Comparison of ENCODE assay signal across 32 mouse cellular contexts in genomic region chr17:28586509-28586908, GRCm38 (mm10). TPM values are rescaled to one million over a fixed set of nuclear protein-coding genes. Genes with fewer than 3 reads are reported as not detected.
"Had no signal": no experiment of that assay in that cellular context is flagged by ENCODE, and none has a peak within 500 bp of the region (broad histone marks: within the 10 kb centered on the region; RNA-seq: fewer than 3 reads in every experiment).

No protein-coding gene starts in this region.

- H3K27ac ChIP-seq: hindbrain, postnatal 0 days; kidney, embryonic 15.5 days; layer of hippocampus, adult 2 months; left cerebral cortex, adult 2 months; limb, embryonic 12.5 days; limb, embryonic 15.5 days; liver, embryonic 14.5 days; macrophage; midbrain, embryonic 13.5 days; neural tube, embryonic 13.5 days; stomach, postnatal 0 days had no signal

- H3K9ac ChIP-seq: kidney, embryonic 15.5 days; limb, embryonic 12.5 days; limb, embryonic 15.5 days; liver, embryonic 14.5 days; liver, postnatal 0 days; midbrain, embryonic 13.5 days; neural tube, embryonic 13.5 days had no signal

- H3K4me1 ChIP-seq: kidney, embryonic 15.5 days; limb, embryonic 12.5 days; limb, embryonic 15.5 days; midbrain, embryonic 13.5 days; neural tube, embryonic 13.5 days had no signal

- H3K4me3 ChIP-seq: kidney, embryonic 15.5 days; layer of hippocampus, adult 2 months; left cerebral cortex, adult 2 months; limb, embryonic 12.5 days; limb, embryonic 15.5 days; midbrain, embryonic 13.5 days; myocyte; neural tube, embryonic 13.5 days had no signal

- H3K27me3 ChIP-seq: kidney, embryonic 15.5 days; limb, embryonic 12.5 days; limb, embryonic 15.5 days; midbrain, embryonic 13.5 days; neural tube, embryonic 13.5 days had no signal

- H3K9me3 ChIP-seq: kidney, embryonic 15.5 days; limb, embryonic 12.5 days; limb, embryonic 15.5 days; midbrain, embryonic 13.5 days; neural tube, embryonic 13.5 days had no signal

- ATAC-seq: hindbrain, postnatal 0 days; inflammation-experienced regulatory T-cells, adult 6 months; intestine, embryonic 16.5 days; liver, postnatal 0 days; midbrain, embryonic 13.5 days; midbrain, embryonic 16.5 days had no signal

- DNase-seq: kidney, adult 18-20 months; kidney, postnatal 25 days; layer of hippocampus, adult 9-11 months; left cerebral cortex, postnatal 4 days; liver, postnatal 0 days; thymus, postnatal 25 days had no signal

- H3K4me2 ChIP-seq: kidney, embryonic 15.5 days; limb, embryonic 12.5 days; limb, embryonic 15.5 days; liver, embryonic 11.5 days; midbrain, embryonic 13.5 days; neural tube, embryonic 13.5 days had no signal

RNA-seq across cellular contexts. Expression of gene Lhfpl5, which starts 11.1 kb away (rescaled TPM):
- total RNA-seq: megakaryocyte, adult 5-6 weeks; monocyte, adult 5-6 weeks; neutrophil, adult 5-6 weeks had no signal
- polyA plus RNA-seq: liver, embryonic 14.5 days; liver, postnatal 0 days; macrophage; spleen, adult 2 months had no signal

RNA-seq across cellular contexts. Expression of gene Clps, which starts 25.9 kb away (rescaled TPM):
- total RNA-seq: hindbrain, postnatal 0 days; layer of hippocampus, adult 2 months; layer of hippocampus, postnatal 25 days; left cerebral cortex, adult 2 months; left cerebral cortex, postnatal 10 days; left cerebral cortex, postnatal 4 days; megakaryocyte, adult 5-6 weeks; monocyte, adult 5-6 weeks; neutrophil, adult 5-6 weeks had no signal
- polyA plus RNA-seq: hindbrain, postnatal 0 days; inflammation-experienced regulatory T-cells, adult 6 months; limb, embryonic 12.5 days; macrophage; midbrain, embryonic 16.5 days; myocyte; neural tube, embryonic 13.5 days had no signal

RNA-seq across cellular contexts. Expression of gene Clpsl2, which starts 37.3 kb away (rescaled TPM):
- total RNA-seq: hindbrain, postnatal 0 days; layer of hippocampus, adult 2 months; layer of hippocampus, postnatal 25 days; left cerebral cortex, adult 2 months; left cerebral cortex, postnatal 10 days; left cerebral cortex, postnatal 4 days; megakaryocyte, adult 5-6 weeks; monocyte, adult 5-6 weeks; neutrophil, adult 5-6 weeks had no signal
- polyA plus RNA-seq: hindbrain, postnatal 0 days; inflammation-experienced regulatory T-cells, adult 6 months; intestine, embryonic 16.5 days; kidney, embryonic 15.5 days; large intestine, adult 2 months; limb, embryonic 12.5 days; limb, embryonic 15.5 days; liver, embryonic 11.5 days; liver, embryonic 14.5 days; liver, postnatal 0 days; macrophage; midbrain, embryonic 13.5 days; midbrain, embryonic 16.5 days; myocyte; neural tube, embryonic 13.5 days; small intestine, adult 2 months; spleen, adult 2 months; stomach, embryonic 14.5 days; stomach, postnatal 0 days; thymus, postnatal 0 days had no signal

RNA-seq across cellular contexts. Expression of gene Armc12, which starts 55.9 kb away (rescaled TPM):
- total RNA-seq: hindbrain, postnatal 0 days; layer of hippocampus, adult 2 months; layer of hippocampus, postnatal 25 days; left cerebral cortex, adult 2 months; left cerebral cortex, postnatal 10 days; left cerebral cortex, postnatal 4 days; megakaryocyte, adult 5-6 weeks; neutrophil, adult 5-6 weeks had no signal
- polyA plus RNA-seq: hindbrain, postnatal 0 days; intestine, embryonic 16.5 days; kidney, embryonic 15.5 days; large intestine, adult 2 months; limb, embryonic 12.5 days; limb, embryonic 15.5 days; liver, embryonic 11.5 days; liver, postnatal 0 days; macrophage; midbrain, embryonic 13.5 days; midbrain, embryonic 16.5 days; myocyte; neural tube, embryonic 13.5 days; small intestine, adult 2 months; stomach, embryonic 14.5 days; stomach, postnatal 0 days; thymus, postnatal 0 days had no signal
